Mouse (Mus musculus) forebrain, embryonic 16.5 days (tissue): ENCODE data around the gene Rab15. TPM values are rescaled to one million over a fixed set of nuclear protein-coding genes. Genes with fewer than 3 reads are reported as not detected.

Experiments
- ATAC-seq: fragments of 200-750 bp; cut with Nextera tagmentation; 2 replicates; pipeline ENCODE4 v1.8.0; 2017; ENCODE audit warnings: mild to moderate bottlenecking, moderate library complexity
- H3K27ac ChIP-seq: fragments of 300-500 bp; sonication (generic); 2 replicates; pipeline ENCODE4 v1.5.1; 2014; ENCODE audit warnings: low read length, control low read depth
- H3K27me3 ChIP-seq: fragments of 300-500 bp; sonication (generic); replicated peaks from 2 replicates; pipeline ENCODE4 v1.6.1; 2014; ENCODE audit warnings: low read length; ENCODE audit not compliant: control insufficient read depth, insufficient read depth
- H3K36me3 ChIP-seq: fragments of 300-500 bp; sonication (generic); 2 replicates; pipeline ENCODE4 v1.6.1; 2014; ENCODE audit not compliant: control insufficient read depth, insufficient read depth
- H3K4me1 ChIP-seq: fragments of 300-500 bp; sonication (generic); replicated peaks from 2 replicates; pipeline ENCODE4 v1.6.1; 2014; ENCODE audit warnings: low read length; ENCODE audit not compliant: control insufficient read depth, insufficient read depth
- H3K4me2 ChIP-seq: fragments of 300-500 bp; sonication (generic); 2 replicates; pipeline ENCODE4 v1.6.1; 2014; ENCODE audit warnings: mild to moderate bottlenecking, low read length, control low read depth
- H3K4me3 ChIP-seq: fragments of 300-500 bp; sonication (generic); replicated peaks from 2 replicates; pipeline ENCODE4 v1.5.1; 2014; ENCODE audit warnings: mild to moderate bottlenecking, low read length, control low read depth
- H3K9ac ChIP-seq: fragments of 300-500 bp; sonication (generic); replicated peaks from 2 replicates; pipeline ENCODE4 v1.6.1; 2014; ENCODE audit warnings: low read depth, low read length, control low read depth
- H3K9me3 ChIP-seq: fragments of 300-500 bp; sonication (generic); 2 replicates; pipeline ENCODE4 v1.6.1; 2016; ENCODE audit warnings: low read length; ENCODE audit not compliant: control insufficient read depth
- WGBS: fragments of 180-500 bp; shearing (Covaris S2); extraction: QIAGEN DNeasy Blood & Tissue Kit; methylation state at CpG from one replicate; pipeline ENCODE4 v1.1.7; 2014; 5-methylcytosine and 5-hydroxymethylcytosine counted together
- polyA plus RNA-seq: library from polyadenylated mRNA; unstranded; fragments of >200 nt; fragmentation: Nextera tagmentation; extraction: Ambion mirVana; gene quantifications from 2 replicates; pipeline ENCODE4 v1.2.1, GENCODE M21; 2015

The Rab15 gene
- polyA plus RNA-seq, 1 experiment from 2014 or later = 34.4 TPM

- Histone ChIP-seq H3K36me3 (no peaks in the 10 kb centered on the region), H3K4me3 (no peak overlapping the region), H3K4me1 (peaks cover 3% of the 10 kb centered on the region), H3K9ac (no peak overlapping the region), H3K27ac (no peak overlapping the region), H3K27me3 (no peaks in the 10 kb centered on the region), H3K4me2 (no peak overlapping the region), H3K9me3 (no peaks in the 10 kb centered on the region)
- no peak for ATAC-seq
- WGBS = 89% methylated on average over 5 of the region's 5 CpGs
Observed at GRCm38 (mm10) chr12:76770841-76771500, 51.7 kb downstream of the Rab15 start.

GRCm38 (mm10) chr12:76765901-76766630 is 56.6 kb downstream of the Rab15 start:
- ATAC-seq = peak; percentile 27
- H3K4me3 ChIP-seq = peak overlapping the region; percentile 59
- H3K9ac ChIP-seq = peak overlapping the region; percentile 67
- no peak overlapping the region for H3K27ac ChIP-seq
- H3K4me2 ChIP-seq = peak overlapping the region; percentile 55
- H3K27me3 ChIP-seq = no peaks in the 10 kb centered on the region
- H3K36me3 ChIP-seq = no peaks in the 10 kb centered on the region
- H3K4me1 ChIP-seq = peaks cover 4% of the 10 kb centered on the region
- H3K9me3 ChIP-seq = no peaks in the 10 kb centered on the region
- WGBS = 29% methylated on average over 20 of the region's 20 CpGs

GRCm38 (mm10) chr12:76765354-76765851 is 57.3 kb downstream of the Rab15 start, which contains the start of the genes Churc1 and Fntb:
Gene Churc1, plus strand, starts transcription at chr12:76765538.
Gene Fntb, plus strand, starts transcription at chr12:76765589.
- Histone ChIP-seq H3K4me1 (peaks cover 4% of the 10 kb centered on the region), H3K9me3 (no peaks in the 10 kb centered on the region), H3K27ac (peak within 1 kb of the TSS; percentile 73), H3K27me3 (no peaks in the 10 kb centered on the region), H3K36me3 (no peaks in the 10 kb centered on the region), H3K9ac (peak within 1 kb of the TSS; percentile 67), H3K4me3 (peak within 1 kb of the TSS; percentile 59), H3K4me2 (peak within 1 kb of the TSS; percentile 55)
- peak; percentile 98 for ATAC-seq
- WGBS = 0% methylated on average over 31 of the region's 31 CpGs

- no peak overlapping the region for H3K4me3 ChIP-seq
- peak; percentile 50; the same call in 1 of the 2 replicates for ATAC-seq
- 47% methylated on average over 14 of the region's 14 CpGs for WGBS
Observed at GRCm38 (mm10) chr12:76752652-76753318, 69.9 kb downstream of the Rab15 start.

GRCm38 (mm10) chr12:76750866-76751459 is 71.7 kb downstream of the Rab15 start:
- ATAC-seq = no peak
- WGBS = 84% methylated on average over 16 of the region's 16 CpGs
- H3K27me3 ChIP-seq = no peaks in the 10 kb centered on the region
- H3K9ac ChIP-seq = no peak overlapping the region
- H3K4me3 ChIP-seq = no peak overlapping the region
- H3K4me1 ChIP-seq = no peaks in the 10 kb centered on the region
- H3K4me2 ChIP-seq = no peak overlapping the region
- H3K9me3 ChIP-seq = no peaks in the 10 kb centered on the region
- H3K36me3 ChIP-seq = no peaks in the 10 kb centered on the region
- no peak overlapping the region for H3K27ac ChIP-seq

More at GRCm38 (mm10) chr12:76752652-76753318, 69.9 kb downstream of the Rab15 start:
- Histone ChIP-seq H3K27me3 (no peaks in the 10 kb centered on the region), H3K9ac (no peak overlapping the region), H3K36me3 (no peaks in the 10 kb centered on the region), H3K4me2 (no peak overlapping the region), H3K27ac (no peak overlapping the region), H3K9me3 (no peaks in the 10 kb centered on the region), H3K4me1 (no peaks in the 10 kb centered on the region)

Other genes with a start within 250 kb of the Rab15 start
- gene Sptb, start 112.4 kb downstream of the Rab15 start, polyA plus RNA-seq = 1.4 and 1.9 TPM in 2 replicates
- 108 and 129 TPM in 2 replicates for gene Churc1, start 57.4 kb downstream of the Rab15 start, polyA plus RNA-seq
- gene Fntb, start 57.3 kb downstream of the Rab15 start, polyA plus RNA-seq = 36.6 and 38.0 TPM in 2 replicates
- 0.22 TPM in 1 of 2 replicates, not detected in the other for gene Gpx2, start 27.4 kb downstream of the Rab15 start, polyA plus RNA-seq
- 20.4 and 25.2 TPM in 2 replicates for gene Max, start 139.3 kb upstream of the Rab15 start, polyA plus RNA-seq